Mouse (Mus musculus): ENCODE measurements around the gene Eif2b5. TPM values are rescaled to one million over a fixed set of nuclear protein-coding genes. Genes with fewer than 3 reads are reported as not detected.
A peak's percentile ranks its signal among the peaks of the same experiment; 100 is the strongest.

The Eif2b5 gene
- polyA plus RNA-seq, 1 experiment, result 33.9 TPM

DNA sequence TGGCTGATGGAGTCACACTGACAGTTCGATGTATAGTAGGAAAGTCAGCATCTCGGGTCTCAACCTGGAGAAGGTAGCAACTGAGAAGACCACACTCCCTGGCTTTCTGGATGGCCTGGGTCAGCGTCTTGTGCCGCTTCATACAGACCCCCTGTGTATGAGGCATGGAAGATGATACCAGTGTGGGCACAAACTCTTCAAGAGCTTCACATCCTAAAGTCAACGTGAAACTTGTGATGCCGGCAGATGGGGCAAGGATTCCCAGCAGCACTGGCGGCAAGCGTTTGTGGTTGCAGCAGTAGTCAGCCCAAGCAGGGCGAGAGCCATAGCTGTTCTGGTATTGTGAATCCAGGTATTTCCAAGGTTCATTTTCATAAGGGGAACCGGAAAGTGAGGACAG lies 47.1 kb downstream of the Eif2b5 start:
- WGBS, result 91% methylated on average over 10 of the region's 10 CpGs
- TF ChIP-seq CTCF (conservative IDR thresholded peaks at IDR 0.05; ENCODE audit: insufficient read depth, insufficient read length, low read depth, low read length) (no peak), POLR2A (IDR thresholded peaks at IDR 0.05; ENCODE audit: low read depth, low read length) (no peak)
- no peak for DNase-seq
- H3K4me3 ChIP-seq (ENCODE audit: insufficient read depth, low read depth, low read length), result no peak overlapping the region
- H3K4me1 ChIP-seq (ENCODE audit: control insufficient read depth, insufficient read depth, low read length), result peaks cover 3% of the 10 kb centered on the region; the same call in 1 of the 2 replicates
- no peaks in the 10 kb centered on the region for H3K27me3 ChIP-seq (replicated peaks; ENCODE audit: control insufficient read depth, insufficient read depth, low read length)
- H3K27ac ChIP-seq (ENCODE audit: insufficient read depth, low read depth, low read length), result no peak overlapping the region
- peaks cover 9% of the 10 kb centered on the region for H3K36me3 ChIP-seq (ENCODE audit: control insufficient read depth, insufficient read depth, low read length)

DNA sequence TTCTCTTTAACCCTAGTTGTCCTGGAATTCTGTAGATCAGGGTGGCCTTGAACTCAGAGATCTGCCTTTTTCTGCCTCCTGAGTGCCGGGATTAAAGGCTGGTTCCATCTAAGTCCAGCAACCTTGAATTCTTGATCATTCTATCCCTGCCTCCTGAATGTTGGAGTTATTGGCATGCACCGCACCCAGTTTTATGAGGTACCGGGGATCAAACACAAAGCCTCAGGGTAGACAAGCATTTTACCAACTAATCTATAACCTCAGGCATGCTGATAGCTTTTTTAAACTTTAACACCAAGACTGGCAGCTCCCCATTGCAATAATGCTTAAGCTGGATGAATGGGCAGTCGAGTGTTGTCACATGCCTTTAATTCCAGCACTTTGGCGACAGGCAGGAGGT lies 48.8 kb downstream of the Eif2b5 start:
- H3K27ac ChIP-seq (ENCODE audit: insufficient read depth, low read depth, low read length), result 0 out of 2 replicates have a peak overlapping the region, but pooled peaks have one; percentile 15
- no peaks in the 10 kb centered on the region for H3K27me3 ChIP-seq (replicated peaks; ENCODE audit: control insufficient read depth, insufficient read depth, low read length)
- H3K36me3 ChIP-seq (ENCODE audit: control insufficient read depth, insufficient read depth, low read length), result peaks cover 5% of the 10 kb centered on the region
- no peak overlapping the region for H3K4me3 ChIP-seq (ENCODE audit: insufficient read depth, low read depth, low read length)
- TF ChIP-seq POLR2A (IDR thresholded peaks at IDR 0.05; ENCODE audit: low read depth, low read length) (no peak), CTCF (conservative IDR thresholded peaks at IDR 0.05; ENCODE audit: insufficient read depth, insufficient read length, low read depth, low read length) (no peak)
- DNase-seq, result peak; percentile 36
- H3K4me1 ChIP-seq (ENCODE audit: control insufficient read depth, insufficient read depth, low read length), result peaks cover 3% of the 10 kb centered on the region; the same call in 1 of the 2 replicates
- 28% methylated on average over 5 of the region's 5 CpGs for WGBS

DNA sequence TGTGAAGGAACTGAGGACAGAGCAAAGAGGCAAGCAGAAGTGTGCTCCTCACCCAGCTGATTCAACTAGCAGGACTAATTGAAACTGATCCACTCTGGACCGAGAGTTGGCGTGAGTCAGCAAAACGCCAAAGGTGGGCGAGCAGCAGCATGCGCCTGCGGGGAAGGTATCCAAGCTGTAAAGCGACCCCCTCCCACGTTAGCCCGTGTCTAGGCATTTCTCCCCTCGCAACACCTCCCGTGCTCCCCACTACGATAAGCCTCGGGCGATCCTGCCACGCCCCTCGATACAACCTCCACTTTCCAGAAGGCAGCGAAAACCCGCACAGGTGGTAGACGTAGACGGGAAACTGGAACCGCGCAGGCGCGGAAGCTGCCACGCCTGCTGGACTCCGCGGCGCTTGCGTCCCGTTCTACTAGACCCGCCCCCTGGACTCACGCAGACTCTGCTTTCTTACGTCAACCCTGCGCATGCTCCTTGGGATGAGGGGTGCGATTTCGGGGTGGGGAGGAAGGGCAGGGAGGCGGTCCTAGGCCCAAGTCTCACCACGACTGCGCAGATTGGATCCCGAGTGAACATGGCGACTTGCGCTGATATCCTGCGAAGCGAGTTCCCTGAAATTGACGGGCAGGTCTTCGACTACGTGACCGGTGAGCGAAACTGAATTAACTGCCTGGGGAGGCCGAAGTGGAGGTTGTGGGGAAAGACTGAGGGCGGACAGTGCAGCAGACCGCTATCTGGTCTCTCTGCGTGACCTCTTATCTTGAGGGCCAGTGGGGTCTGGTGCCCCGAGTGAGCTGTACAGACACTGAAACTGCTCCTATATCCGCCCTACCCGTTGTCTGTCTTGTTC lies 49.7 kb downstream of the Eif2b5 start, which contains the start of gene Abcf3:
Abcf3 (plus strand) TSS at position 482 of the 853 bp plus-strand sequence.
- Histone ChIP-seq H3K36me3 (ENCODE audit: control insufficient read depth, insufficient read depth, low read length) (peaks cover 1% of the 10 kb centered on the region; the same call in 1 of the 2 replicates), H3K27ac (ENCODE audit: insufficient read depth, low read depth, low read length) (peak within 1 kb of the TSS; percentile 66), H3K4me1 (ENCODE audit: control insufficient read depth, insufficient read depth, low read length) (peaks cover 3% of the 10 kb centered on the region; the same call in 1 of the 2 replicates), H3K4me3 (ENCODE audit: insufficient read depth, low read depth, low read length) (peak within 1 kb of the TSS; percentile 79), H3K27me3 (replicated peaks; ENCODE audit: control insufficient read depth, insufficient read depth, low read length) (no peaks in the 10 kb centered on the region)
- WGBS, result under 1% methylated on average over 56 of the region's 56 CpGs
- peak; percentile 99 for DNase-seq
- no peak for TF ChIP-seq CTCF (conservative IDR thresholded peaks at IDR 0.05; ENCODE audit: insufficient read depth, insufficient read length, low read depth, low read length)
- TF ChIP-seq POLR2A (IDR thresholded peaks at IDR 0.05; ENCODE audit: low read depth, low read length), result peak; percentile 92

DNA sequence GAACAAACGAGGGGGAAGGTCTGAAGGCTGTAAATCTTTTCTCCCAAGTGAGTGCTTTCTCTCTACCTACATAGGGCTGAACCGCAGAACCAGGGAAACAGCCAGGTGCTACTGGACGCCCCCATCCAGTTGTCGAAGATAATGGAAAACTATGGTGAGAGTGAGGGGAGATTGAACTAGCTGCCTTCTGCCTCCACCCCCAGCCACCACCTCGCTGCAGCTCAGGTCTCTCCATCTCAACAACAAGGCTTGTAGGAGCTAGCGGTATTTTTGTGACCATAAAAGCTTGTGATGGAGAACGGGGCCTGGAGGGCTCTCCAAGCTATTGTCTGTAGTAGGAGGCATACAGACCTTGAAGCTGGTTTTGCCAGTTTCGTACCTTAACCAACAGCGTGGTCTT lies 50.5 kb downstream of the Eif2b5 start:
- no peak overlapping the region for H3K27ac ChIP-seq (ENCODE audit: insufficient read depth, low read depth, low read length)
- 39% methylated on average over 9 of the region's 9 CpGs for WGBS
- H3K36me3 ChIP-seq (ENCODE audit: control insufficient read depth, insufficient read depth, low read length), result no peaks in the 10 kb centered on the region; the same call in 1 of the 2 replicates
- TF ChIP-seq CTCF (conservative IDR thresholded peaks at IDR 0.05; ENCODE audit: insufficient read depth, insufficient read length, low read depth, low read length) (no peak), POLR2A (IDR thresholded peaks at IDR 0.05; ENCODE audit: low read depth, low read length) (no peak)
- peaks cover 3% of the 10 kb centered on the region; the same call in 1 of the 2 replicates for H3K4me1 ChIP-seq (ENCODE audit: control insufficient read depth, insufficient read depth, low read length)
- DNase-seq, result no peak
- H3K27me3 ChIP-seq (replicated peaks; ENCODE audit: control insufficient read depth, insufficient read depth, low read length), result no peaks in the 10 kb centered on the region
- H3K4me3 ChIP-seq (ENCODE audit: insufficient read depth, low read depth, low read length), result peak overlapping the region; percentile 78

- H3K36me3 ChIP-seq (ENCODE audit: control insufficient read depth, insufficient read depth, low read length), result no peaks in the 10 kb centered on the region; the same call in 1 of the 2 replicates
- WGBS, result 97% methylated on average over 5 of the region's 5 CpGs
- DNase-seq, result no peak
- H3K27ac ChIP-seq (ENCODE audit: insufficient read depth, low read depth, low read length), result no peak overlapping the region
- TF ChIP-seq POLR2A (IDR thresholded peaks at IDR 0.05; ENCODE audit: low read depth, low read length), result no peak
- TF ChIP-seq CTCF (conservative IDR thresholded peaks at IDR 0.05; ENCODE audit: insufficient read depth, insufficient read length, low read depth, low read length), result no peak
- H3K27me3 ChIP-seq (replicated peaks; ENCODE audit: control insufficient read depth, insufficient read depth, low read length), result no peaks in the 10 kb centered on the region
- peaks cover 3% of the 10 kb centered on the region; the same call in 1 of the 2 replicates for H3K4me1 ChIP-seq (ENCODE audit: control insufficient read depth, insufficient read depth, low read length)
- H3K4me3 ChIP-seq (ENCODE audit: insufficient read depth, low read depth, low read length), result no peak overlapping the region
Measured at GRCm38 (mm10) chr16:20551691-20552090, 53.1 kb downstream of the Eif2b5 start.

GRCm38 (mm10) chr16:20552594-20552993 lies 54.0 kb downstream of the Eif2b5 start:
- H3K27me3 ChIP-seq (replicated peaks; ENCODE audit: control insufficient read depth, insufficient read depth, low read length), result no peaks in the 10 kb centered on the region
- no peak overlapping the region for H3K27ac ChIP-seq (ENCODE audit: insufficient read depth, low read depth, low read length)
- DNase-seq, result no peak
- no peak for TF ChIP-seq CTCF (conservative IDR thresholded peaks at IDR 0.05; ENCODE audit: insufficient read depth, insufficient read length, low read depth, low read length)
- no peak for TF ChIP-seq POLR2A (IDR thresholded peaks at IDR 0.05; ENCODE audit: low read depth, low read length)
- no peaks in the 10 kb centered on the region; the same call in 1 of the 2 replicates for H3K36me3 ChIP-seq (ENCODE audit: control insufficient read depth, insufficient read depth, low read length)
- WGBS, result 71% methylated on average over 1 of the region's 1 CpGs
- H3K4me3 ChIP-seq (ENCODE audit: insufficient read depth, low read depth, low read length), result no peak overlapping the region
- H3K4me1 ChIP-seq (ENCODE audit: control insufficient read depth, insufficient read depth, low read length), result no peaks in the 10 kb centered on the region; the same call in 1 of the 2 replicates

DNA sequence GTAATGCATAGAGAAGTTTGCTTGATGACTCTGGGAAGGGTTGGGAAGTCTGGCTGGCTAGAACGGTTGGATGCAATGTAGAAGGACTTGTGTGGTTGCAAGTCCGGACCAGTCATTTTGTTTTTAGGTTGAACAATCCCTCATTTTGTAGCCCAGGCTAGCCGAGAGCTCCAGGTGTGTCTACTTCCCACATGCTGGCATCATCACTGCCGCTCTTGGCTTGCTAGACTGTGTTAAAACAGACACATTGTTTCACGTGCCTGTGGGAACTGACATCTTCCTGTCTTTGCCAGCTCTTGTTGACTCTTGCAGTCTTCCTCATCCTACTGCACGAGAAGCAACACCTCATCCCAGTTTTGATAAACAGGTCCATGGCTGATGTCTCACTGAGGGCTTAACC lies 56.4 kb downstream of the Eif2b5 start:
- H3K36me3 ChIP-seq (ENCODE audit: control insufficient read depth, insufficient read depth, low read length), result peaks cover 1% of the 10 kb centered on the region; the same call in 1 of the 2 replicates
- DNase-seq, result no peak
- H3K4me3 ChIP-seq (ENCODE audit: insufficient read depth, low read depth, low read length), result no peak overlapping the region
- TF ChIP-seq CTCF (conservative IDR thresholded peaks at IDR 0.05; ENCODE audit: insufficient read depth, insufficient read length, low read depth, low read length) (no peak), POLR2A (IDR thresholded peaks at IDR 0.05; ENCODE audit: low read depth, low read length) (no peak)
- 83% methylated on average over 6 of the region's 6 CpGs for WGBS
- no peaks in the 10 kb centered on the region for H3K27me3 ChIP-seq (replicated peaks; ENCODE audit: control insufficient read depth, insufficient read depth, low read length)
- H3K27ac ChIP-seq (ENCODE audit: insufficient read depth, low read depth, low read length), result no peak overlapping the region
- H3K4me1 ChIP-seq (ENCODE audit: control insufficient read depth, insufficient read depth, low read length), result no peaks in the 10 kb centered on the region

All from kidney, adult 2 months (tissue).